Mouse (Mus musculus) hindbrain, embryonic 10.5 days (tissue): Measurements from ENCODE around the gene Sox2. TPM values are rescaled to one million over a fixed set of nuclear protein-coding genes. Genes with fewer than 3 reads are reported as not detected.
A peak's percentile ranks its signal among the peaks of the same experiment; 100 is the strongest.

ENCODE experiments used
- DNase-seq: peaks from one replicate; pipeline ENCODE4 v3.0.0-alpha.2; 2017; ENCODE audit warnings: low spot score
- H3K27ac ChIP-seq: fragments of 300-500 bp; sonication (generic); 2 replicates; pipeline ENCODE4 v1.5.1; 2016; ENCODE audit warnings: mild to moderate bottlenecking, moderate library complexity
- H3K27me3 ChIP-seq: fragments of 300-500 bp; sonication (generic); 2 replicates; pipeline ENCODE4 v1.6.1; 2016; ENCODE audit warnings: mild to moderate bottlenecking; ENCODE audit not compliant: poor library complexity, insufficient read depth, severe bottlenecking
- H3K36me3 ChIP-seq: fragments of 300-500 bp; sonication (generic); 2 replicates; pipeline ENCODE4 v1.6.1; 2016; ENCODE audit warnings: mild to moderate bottlenecking, moderate library complexity
- H3K4me1 ChIP-seq: fragments of 300-500 bp; sonication (generic); replicated peaks from 2 replicates; pipeline ENCODE4 v1.6.1; 2016; ENCODE audit warnings: mild to moderate bottlenecking
- H3K4me3 ChIP-seq: fragments of 300-500 bp; sonication (generic); 2 replicates; pipeline ENCODE4 v1.5.1; 2016; ENCODE audit warnings: mild to moderate bottlenecking, moderate library complexity
- H3K9me3 ChIP-seq: fragments of 300-500 bp; sonication (generic); 2 replicates; pipeline ENCODE4 v1.6.1; 2016; ENCODE audit warnings: mild to moderate bottlenecking, moderate library complexity
- WGBS: fragments of 180-500 bp; shearing (Covaris S2); methylation state at CpG from one replicate; pipeline ENCODE4 v1.1.7; 2016; 5-methylcytosine and 5-hydroxymethylcytosine counted together
- polyA plus RNA-seq: library from polyadenylated mRNA; unstranded; fragments of >200 nt; fragmentation: Nextera tagmentation; extraction: Ambion mirVana; gene quantifications from 2 replicates; pipeline ENCODE4 v1.2.1, GENCODE M21; 2016

The Sox2 gene
- polyA plus RNA-seq, 1 experiment from 2014 or later: 24.2 TPM

DNA sequence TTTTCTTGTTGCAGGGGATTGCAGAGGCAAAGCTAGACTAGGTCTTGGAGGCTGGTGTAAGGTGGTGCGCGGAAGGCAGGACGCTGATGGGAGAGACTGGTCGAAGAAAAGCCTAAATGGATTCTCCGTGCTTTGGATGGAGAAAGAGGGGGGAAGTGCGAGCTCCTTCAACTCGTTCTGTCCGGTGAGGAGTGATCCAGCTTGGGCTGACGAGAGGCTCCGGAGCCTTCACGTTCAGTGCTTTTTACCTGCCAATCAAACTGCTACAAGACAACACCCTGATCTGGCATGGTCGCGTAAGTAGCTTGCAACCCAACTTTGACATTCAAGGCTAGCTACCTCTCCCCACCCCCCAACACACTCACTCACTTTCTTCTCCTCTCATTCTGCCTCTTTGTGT, 11.9 kb upstream of the Sox2 start:
- Histone ChIP-seq H3K9me3 (no peaks in the 10 kb centered on the region), H3K4me3 (peak overlapping the region; percentile 52), H3K4me1 (peaks cover 63% of the 10 kb centered on the region), H3K27me3 (peaks cover 55% of the 10 kb centered on the region), H3K27ac (peak overlapping the region; percentile 86), H3K36me3 (no peaks in the 10 kb centered on the region)
- peak; percentile 45 for DNase-seq
- 2% methylated on average over 13 of the region's 13 CpGs for WGBS

DNA sequence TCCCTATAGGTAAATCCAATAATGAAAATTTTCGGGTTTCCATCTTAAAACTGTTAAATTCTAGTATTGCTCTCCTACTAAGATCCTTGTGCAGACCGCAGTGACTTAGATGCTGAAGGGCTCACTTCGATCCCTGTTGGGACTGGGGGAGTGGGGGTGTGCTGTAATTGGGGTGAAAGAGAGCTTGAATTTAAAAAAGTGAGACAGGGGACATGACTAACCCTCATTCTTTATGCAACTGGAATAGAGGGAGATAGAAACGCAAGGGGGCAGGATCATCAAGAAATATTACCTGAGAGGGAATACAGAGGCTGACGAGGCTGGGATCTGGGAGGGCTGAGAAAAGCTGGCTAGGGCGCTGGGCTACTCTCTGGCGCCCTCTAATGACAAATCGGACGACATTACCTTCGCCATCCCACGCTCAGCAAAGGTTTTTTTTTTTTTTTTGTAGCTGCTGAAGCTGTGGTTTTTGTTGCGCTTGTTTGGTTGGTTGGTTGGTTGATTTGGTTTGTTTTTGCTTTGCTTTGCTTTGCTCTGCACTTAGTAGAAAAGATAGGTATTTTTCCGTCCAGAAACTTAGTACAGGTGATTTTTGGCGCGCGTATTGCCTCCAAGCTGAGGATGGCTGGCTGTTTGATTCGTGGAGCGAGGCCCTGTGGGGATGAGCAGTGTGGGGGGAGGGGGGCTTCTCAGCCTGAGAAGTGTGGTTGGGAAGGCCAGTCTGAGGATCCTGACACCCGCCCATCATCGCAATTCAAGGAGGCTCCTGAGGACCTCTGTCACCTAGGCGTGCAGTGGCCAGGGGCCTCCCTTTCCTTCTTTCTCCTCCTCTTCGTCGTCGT, 11.0 kb upstream of the Sox2 start:
- Histone ChIP-seq H3K4me3 (peak overlapping the region; percentile 52), H3K36me3 (no peaks in the 10 kb centered on the region), H3K9me3 (no peaks in the 10 kb centered on the region), H3K27ac (peak overlapping the region; percentile 86), H3K27me3 (peaks cover 65% of the 10 kb centered on the region), H3K4me1 (peaks cover 72% of the 10 kb centered on the region)
- peak; percentile 70 for DNase-seq
- WGBS: 6% methylated on average over 24 of the region's 24 CpGs

DNA sequence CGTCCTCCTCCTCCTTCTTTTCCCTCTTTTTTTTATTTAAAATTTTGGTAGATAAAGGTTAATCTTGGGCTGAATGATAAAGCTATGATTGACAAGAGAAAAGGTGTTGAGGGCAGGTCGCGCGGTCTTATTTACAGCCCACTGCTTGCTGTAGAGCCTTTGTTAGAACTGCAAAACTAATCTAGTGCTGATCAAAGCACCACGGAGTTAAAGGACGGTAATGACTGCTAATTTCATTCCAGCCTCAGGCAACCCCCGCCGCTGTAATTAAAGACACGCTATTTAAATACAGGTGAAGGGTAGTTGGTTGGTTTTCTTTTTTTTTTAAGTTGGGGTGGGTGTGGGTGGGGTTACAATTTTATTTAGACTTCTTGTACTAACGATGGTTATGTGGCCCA, 10.3 kb upstream of the Sox2 start:
- H3K36me3 ChIP-seq: no peaks in the 10 kb centered on the region
- no peak for DNase-seq
- H3K9me3 ChIP-seq: no peaks in the 10 kb centered on the region
- WGBS: 1% methylated on average over 10 of the region's 10 CpGs
- peaks cover 68% of the 10 kb centered on the region for H3K27me3 ChIP-seq
- peak overlapping the region; percentile 52 for H3K4me3 ChIP-seq
- H3K4me1 ChIP-seq: peaks cover 75% of the 10 kb centered on the region
- peak overlapping the region; percentile 86 for H3K27ac ChIP-seq

DNA sequence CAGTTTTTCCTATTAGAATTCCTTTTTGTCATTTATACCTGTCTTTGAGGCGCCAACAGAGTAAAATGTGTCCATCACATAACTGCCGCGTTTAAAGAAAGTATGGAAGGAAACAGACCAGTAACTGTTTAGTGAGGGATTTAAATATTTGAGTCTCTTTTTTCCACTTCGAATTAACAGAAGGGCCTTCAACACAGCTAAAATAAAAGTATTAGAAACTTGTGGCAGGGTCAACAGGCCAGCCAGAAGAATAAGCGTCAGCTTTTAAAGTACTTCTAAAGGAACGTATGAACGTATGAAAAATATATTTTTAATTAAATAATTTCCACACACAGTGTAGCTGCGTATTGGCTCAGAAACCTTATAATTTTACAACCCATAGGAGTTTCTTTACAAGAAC, 9.9 kb upstream of the Sox2 start:
- Histone ChIP-seq H3K27ac (peak overlapping the region; percentile 86; the same call in 1 of the 2 replicates), H3K9me3 (no peaks in the 10 kb centered on the region), H3K36me3 (no peaks in the 10 kb centered on the region), H3K4me1 (peaks cover 75% of the 10 kb centered on the region), H3K4me3 (peak overlapping the region; percentile 52), H3K27me3 (peaks cover 68% of the 10 kb centered on the region)
- 10% methylated on average over 8 of the region's 8 CpGs for WGBS
- DNase-seq: no peak

DNA sequence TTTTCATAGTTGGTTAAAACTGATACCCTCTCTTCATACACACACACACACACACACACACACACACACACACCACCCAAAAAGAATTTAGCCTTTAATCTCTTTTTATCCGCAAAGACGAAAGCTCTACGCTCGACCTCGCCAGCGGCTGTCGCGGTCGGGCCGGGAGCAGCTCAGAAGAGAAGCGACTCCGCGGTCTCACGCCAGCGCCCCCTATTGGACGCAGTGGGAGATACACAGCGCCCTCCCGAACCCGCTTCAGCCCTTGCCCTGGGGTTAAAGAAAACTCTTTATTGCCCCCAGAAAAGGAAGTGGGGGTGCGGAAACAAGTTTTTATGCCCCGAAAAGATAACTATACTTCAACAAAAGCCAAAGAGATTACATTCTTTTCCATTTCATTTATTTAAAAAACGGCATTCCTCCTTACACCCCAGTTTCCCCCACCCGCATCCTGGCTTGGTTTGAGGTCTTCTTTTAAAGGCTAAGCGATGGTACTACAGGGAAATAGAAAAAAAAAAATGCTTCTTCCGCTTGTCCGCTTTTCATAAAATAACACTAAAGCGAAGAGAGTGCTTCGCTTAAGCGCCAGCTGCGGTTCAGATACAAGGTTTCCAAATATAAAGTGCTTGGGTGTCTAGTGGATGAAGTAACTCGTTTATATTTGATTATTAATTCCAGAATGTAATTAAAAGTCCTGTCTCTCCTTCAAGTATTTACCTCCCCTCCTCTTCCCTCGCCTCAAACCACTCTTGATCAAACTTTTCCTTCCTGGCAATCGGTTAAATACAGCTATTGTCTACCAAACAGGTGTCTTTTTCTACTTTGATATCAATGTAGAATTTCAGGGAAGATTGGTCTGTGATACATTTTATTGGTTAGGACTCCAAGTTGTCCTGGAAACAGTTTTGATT, 9.3 kb upstream of the Sox2 start:
- Histone ChIP-seq H3K36me3 (no peaks in the 10 kb centered on the region), H3K4me3 (peak overlapping the region; percentile 52), H3K4me1 (peaks cover 81% of the 10 kb centered on the region), H3K27me3 (peaks cover 71% of the 10 kb centered on the region), H3K9me3 (no peaks in the 10 kb centered on the region), H3K27ac (peak overlapping the region; percentile 86; the same call in 1 of the 2 replicates)
- peak; percentile 85 for DNase-seq
- WGBS: 5% methylated on average over 33 of the region's 33 CpGs

DNA sequence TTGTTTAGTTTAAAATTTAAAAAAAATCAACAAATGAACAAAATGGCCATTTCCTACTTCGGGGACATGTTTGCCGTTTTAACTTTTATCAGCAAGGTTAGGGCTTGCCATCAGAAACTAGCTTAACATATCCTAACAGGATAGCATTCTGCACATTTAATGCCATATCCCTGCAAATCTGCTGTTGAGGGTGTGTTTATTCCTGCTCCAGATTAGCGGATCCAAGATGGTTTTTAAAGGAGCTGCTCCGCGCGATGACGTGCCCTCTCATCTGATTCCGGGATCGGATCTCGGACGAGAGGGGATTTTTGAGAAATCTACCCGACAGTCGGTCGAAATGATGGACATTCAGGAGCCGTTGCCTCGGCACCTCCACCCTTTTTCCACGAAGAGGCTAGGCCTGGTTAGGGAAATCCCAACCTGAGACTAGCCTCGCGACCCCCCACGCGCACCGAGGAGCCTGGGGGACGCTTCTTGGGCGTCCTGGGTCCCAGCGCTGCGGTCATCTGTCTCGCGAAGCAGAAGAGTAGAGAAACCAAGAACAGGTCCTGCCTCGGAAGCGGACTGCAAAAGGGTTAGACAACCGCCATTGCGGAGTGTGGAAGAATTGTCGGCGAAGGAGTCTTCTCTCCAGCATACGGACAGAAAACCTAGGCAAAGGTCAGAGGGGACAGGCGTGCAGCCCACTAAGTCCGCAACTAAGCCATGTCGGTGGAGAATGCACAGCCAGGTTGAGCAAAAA, 8.3 kb upstream of the Sox2 start:
- Histone ChIP-seq H3K4me1 (peaks cover 89% of the 10 kb centered on the region), H3K4me3 (peak overlapping the region; percentile 52), H3K27ac (peak overlapping the region; percentile 88), H3K9me3 (no peaks in the 10 kb centered on the region), H3K36me3 (no peaks in the 10 kb centered on the region), H3K27me3 (peaks cover 79% of the 10 kb centered on the region)
- peak; percentile 65 for DNase-seq
- WGBS: under 1% methylated on average over 38 of the region's 38 CpGs

DNA sequence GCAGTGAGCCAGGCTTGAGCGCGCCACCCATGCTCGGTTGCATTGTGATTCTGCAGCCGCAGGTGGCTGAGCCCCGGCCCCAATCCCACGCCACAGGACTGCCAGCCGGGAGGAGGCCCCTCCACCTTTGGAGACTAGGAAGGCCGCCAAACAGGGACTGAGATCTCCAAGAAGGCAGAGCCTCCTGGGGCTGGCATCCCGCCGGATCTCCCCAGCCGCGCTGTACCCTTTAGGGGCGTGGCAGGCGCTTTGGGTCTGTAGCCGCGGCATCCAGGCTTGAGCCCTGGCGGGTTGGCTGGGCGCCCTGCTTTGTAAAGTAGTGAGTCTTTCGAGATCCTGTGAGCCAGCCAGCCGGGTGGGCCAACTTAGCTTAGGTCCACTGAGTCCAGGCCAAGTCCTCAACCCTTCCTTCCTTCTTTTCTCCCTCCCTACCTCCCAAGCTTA, 7.7 kb upstream of the Sox2 start:
- Histone ChIP-seq H3K9me3 (no peaks in the 10 kb centered on the region), H3K27me3 (peaks cover 79% of the 10 kb centered on the region), H3K4me1 (peaks cover 85% of the 10 kb centered on the region), H3K4me3 (peak overlapping the region; percentile 52), H3K36me3 (no peaks in the 10 kb centered on the region), H3K27ac (peak overlapping the region; percentile 88)
- DNase-seq: peak; percentile 65
- WGBS: under 1% methylated on average over 20 of the region's 20 CpGs

DNA sequence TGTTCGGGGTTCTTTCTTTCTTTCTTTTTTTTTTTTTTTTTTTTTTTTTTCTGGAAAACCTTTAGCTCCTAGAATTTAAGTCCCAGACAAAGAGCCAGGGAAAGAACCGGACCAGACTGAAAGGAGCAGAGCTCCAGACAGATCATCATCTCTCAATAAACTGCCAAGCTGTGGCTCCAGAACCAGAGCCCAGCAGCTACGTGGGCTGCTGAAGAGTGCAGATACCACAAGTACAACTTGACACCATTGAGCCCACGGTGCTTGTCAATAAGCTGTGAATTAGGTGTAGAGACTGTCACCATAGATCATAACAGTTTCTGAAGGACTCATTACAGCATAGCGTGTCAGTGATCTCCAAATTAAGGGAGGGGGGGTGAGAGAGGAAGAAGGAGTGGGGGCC, 7.1 kb upstream of the Sox2 start:
- Histone ChIP-seq H3K36me3 (no peaks in the 10 kb centered on the region), H3K9me3 (no peaks in the 10 kb centered on the region), H3K27me3 (peaks cover 79% of the 10 kb centered on the region), H3K27ac (peak overlapping the region; percentile 88), H3K4me3 (0 out of 2 replicates have a peak overlapping the region, but pooled peaks have one; percentile 1), H3K4me1 (peaks cover 84% of the 10 kb centered on the region)
- no peak for DNase-seq
- 21% methylated on average over 5 of the region's 5 CpGs for WGBS

DNA sequence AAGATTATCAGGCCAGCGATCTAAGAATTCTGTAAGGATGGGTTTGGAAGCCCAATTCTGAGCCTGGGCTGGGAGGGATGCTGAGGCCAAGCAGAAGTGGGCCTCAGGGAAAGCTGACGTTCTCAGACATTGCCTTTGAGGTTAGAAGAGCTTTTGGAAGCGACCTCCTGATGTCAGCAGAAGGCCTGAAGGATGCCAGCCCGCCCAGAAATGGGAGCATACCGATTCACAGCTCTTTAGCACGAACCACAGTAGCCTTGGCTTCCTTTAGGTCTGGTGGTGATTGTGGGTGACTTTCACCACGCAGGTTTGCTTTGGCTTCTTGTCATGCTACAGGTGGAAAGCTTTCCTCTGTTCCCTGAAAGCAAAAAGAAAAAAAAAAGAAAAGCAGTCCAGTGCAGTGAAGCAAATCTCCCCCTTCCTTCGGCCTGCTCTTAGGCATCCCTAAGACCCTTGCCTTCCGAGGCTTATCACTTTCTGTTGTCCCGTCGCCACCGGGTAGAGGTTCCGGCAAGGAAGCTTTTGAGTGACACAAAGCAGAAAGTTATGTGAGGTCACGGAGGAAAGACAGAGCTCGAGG, 6.6 kb upstream of the Sox2 start:
- Histone ChIP-seq H3K27me3 (peaks cover 79% of the 10 kb centered on the region), H3K9me3 (no peaks in the 10 kb centered on the region), H3K27ac (peak overlapping the region; percentile 70), H3K4me3 (peak overlapping the region; percentile 1; the same call in 1 of the 2 replicates), H3K36me3 (no peaks in the 10 kb centered on the region), H3K4me1 (peaks cover 80% of the 10 kb centered on the region)
- peak; percentile 36 for DNase-seq
- 8% methylated on average over 15 of the region's 15 CpGs for WGBS

DNA sequence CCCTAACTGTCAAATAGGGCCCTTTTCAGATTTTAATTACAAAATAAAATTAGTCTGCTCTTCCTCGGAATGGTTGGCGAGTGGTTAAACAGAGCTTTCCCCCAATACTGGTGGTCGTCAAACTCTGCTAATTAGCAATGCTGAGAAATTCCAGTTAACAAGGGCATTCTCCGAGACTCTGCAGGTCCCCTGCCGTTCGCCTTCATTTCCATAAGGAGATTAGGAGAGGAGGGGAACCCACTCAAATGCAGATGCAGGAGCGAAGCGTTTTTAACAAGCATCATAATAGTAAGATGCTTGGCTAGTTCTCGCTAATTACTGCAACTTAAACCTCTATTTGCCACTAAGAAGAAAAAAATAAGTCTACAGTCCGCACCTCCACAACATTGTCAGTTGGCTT, 4.0 kb upstream of the Sox2 start:
- H3K36me3 ChIP-seq: peaks cover 7% of the 10 kb centered on the region
- H3K9me3 ChIP-seq: no peaks in the 10 kb centered on the region
- peaks cover 69% of the 10 kb centered on the region for H3K4me1 ChIP-seq
- H3K4me3 ChIP-seq: peak overlapping the region; percentile 12; the same call in 1 of the 2 replicates
- 4% methylated on average over 10 of the region's 10 CpGs for WGBS
- no peak overlapping the region for H3K27ac ChIP-seq
- peaks cover 75% of the 10 kb centered on the region for H3K27me3 ChIP-seq
- DNase-seq: no peak

DNA sequence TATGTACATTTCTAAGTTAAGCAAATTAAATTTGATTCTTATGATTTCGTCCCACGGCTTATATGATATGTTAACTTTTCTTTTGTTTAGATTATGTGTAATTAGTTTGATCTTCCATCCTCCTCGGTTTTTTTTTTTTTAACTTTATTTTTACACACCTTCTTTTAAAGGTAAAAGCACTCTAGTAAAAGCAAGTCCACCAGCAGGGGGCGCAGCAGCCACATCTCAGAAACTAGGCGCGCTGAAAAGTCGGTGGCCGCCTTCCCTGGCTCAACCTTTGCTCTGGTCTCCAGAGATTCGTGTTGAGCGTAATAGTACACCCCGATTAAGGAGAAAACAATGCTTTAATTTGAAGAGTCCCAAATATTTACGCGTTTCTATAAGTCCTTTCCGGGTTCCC, 2.5 kb upstream of the Sox2 start:
- peaks cover 60% of the 10 kb centered on the region for H3K27me3 ChIP-seq
- WGBS: 0% methylated on average over 14 of the region's 14 CpGs
- no peaks in the 10 kb centered on the region for H3K9me3 ChIP-seq
- H3K36me3 ChIP-seq: peaks cover 13% of the 10 kb centered on the region
- peak overlapping the region; percentile 93 for H3K27ac ChIP-seq
- peak overlapping the region; percentile 68 for H3K4me3 ChIP-seq
- H3K4me1 ChIP-seq: peaks cover 54% of the 10 kb centered on the region
- peak; percentile 89 for DNase-seq
